Mouse (Mus musculus) liver, embryonic 14 days (tissue): ENCODE measurements around the gene Prr23a2. TPM values are rescaled to one million over a fixed set of nuclear protein-coding genes. Genes with fewer than 3 reads are reported as not detected.

ENCODE experiments used
- polyA plus RNA-seq: library from polyadenylated mRNA; depleted of rRNA; stranded (reverse); fragments of >200 nt; gene quantifications from 2 replicates; pipeline ENCODE4 v1.2.3, GENCODE M21; 2012; rRNA removed

The Prr23a2 gene
- polyA plus RNA-seq: not detected in 2 replicates

DNA sequence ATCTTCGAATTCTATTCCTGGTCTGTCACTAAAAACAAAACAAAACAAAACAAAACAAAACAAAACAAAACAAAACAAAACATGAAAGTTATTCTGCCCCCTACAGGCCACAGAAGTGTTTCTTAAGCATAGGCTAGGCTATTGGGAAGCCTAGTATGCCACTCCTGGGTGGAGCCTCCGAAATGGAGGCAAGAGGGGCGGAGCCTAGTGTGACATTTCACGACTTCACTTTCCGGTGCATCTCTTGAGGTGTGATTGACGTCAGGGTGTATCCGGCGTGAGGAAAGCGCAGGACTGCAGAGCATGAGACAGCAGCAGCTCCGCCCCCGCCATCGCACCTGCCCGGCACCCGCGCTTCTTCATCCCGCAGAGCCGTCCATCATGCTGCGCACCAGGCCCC, at the start of gene Prr23a2:
Prr23a2 (plus strand) TSS at position 285 of the 400 bp plus-strand sequence.

DNA sequence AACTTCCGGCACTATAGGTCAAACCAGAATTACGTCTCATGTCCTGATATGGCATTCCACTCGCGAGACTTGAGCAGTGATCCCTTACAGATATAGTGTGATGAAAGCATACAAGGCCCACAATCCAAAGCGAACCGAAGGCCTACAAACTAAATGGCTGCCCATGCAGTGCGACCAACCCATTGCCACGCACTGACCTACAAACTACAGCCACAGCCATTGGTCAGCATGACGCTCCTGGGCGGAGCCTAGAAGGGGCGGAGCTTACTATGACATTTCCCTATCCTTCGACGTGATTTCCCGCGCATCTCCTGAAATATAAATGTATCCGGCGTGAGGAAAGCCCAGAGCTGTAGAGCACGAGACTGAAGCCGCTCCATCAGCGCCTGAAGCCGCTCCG, 14.2 kb upstream of the Prr23a2 start, which contains the start of gene Prr23a1:
Prr23a1 (plus strand) TSS at position 387 of the 400 bp plus-strand sequence.

DNA sequence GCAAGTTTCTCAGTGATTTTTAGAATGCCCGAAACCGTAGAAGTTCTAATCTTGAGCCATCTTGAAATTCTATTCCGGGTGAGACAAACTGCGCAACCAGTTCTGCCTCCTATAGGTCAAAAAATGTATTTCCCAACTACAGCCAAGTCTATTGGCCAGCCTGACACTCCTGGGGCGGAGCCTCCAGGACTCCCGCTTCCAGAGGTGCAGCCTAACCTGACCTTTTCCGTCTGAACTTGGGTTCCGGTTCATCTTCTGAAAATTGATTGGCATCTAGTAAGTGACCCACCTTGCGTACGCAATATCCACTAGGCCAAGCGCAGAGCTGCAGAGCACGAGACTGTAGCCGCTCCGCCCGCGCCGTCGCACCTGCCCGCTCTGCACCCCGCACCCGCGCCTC, 8.3 kb downstream of the Prr23a2 start, which contains the start of gene Prr23a3:
Prr23a3 (plus strand) TSS at position 197 of the 400 bp plus-strand sequence.

GRCm38 (mm10) chr9:98902819-98903218, 46.5 kb downstream of the Prr23a2 start, which contains the start of gene 7420426K07Rik:
7420426K07Rik (plus strand) TSS chr9:98903119.

Other genes starting within 250 kb of the Prr23a2 start
- not detected in 2 replicates for gene Prr23a1, start 14.0 kb upstream of the Prr23a2 start, polyA plus RNA-seq
- not detected in 2 replicates for gene Prr23a3, start 8.3 kb downstream of the Prr23a2 start, polyA plus RNA-seq
- not detected in 2 replicates for gene 7420426K07Rik, start 46.6 kb downstream of the Prr23a2 start, polyA plus RNA-seq
- gene Foxl2, start 98.8 kb downstream of the Prr23a2 start, polyA plus RNA-seq: not detected in 2 replicates
- gene Faim, start 129.9 kb downstream of the Prr23a2 start, polyA plus RNA-seq: 5.3 and 5.4 TPM in 2 replicates
- gene Gm1123, start 179.2 kb downstream of the Prr23a2 start, polyA plus RNA-seq: 0.03 and 0.06 TPM in 2 replicates